Mouse (Mus musculus) liver, adult 2 months (tissue): ENCODE data around the gene Agap1. TPM values are rescaled to one million over a fixed set of nuclear protein-coding genes. Genes with fewer than 3 reads are reported as not detected.

ENCODE experiments used
- DNase-seq: peaks from one replicate; pipeline ENCODE4 v3.0.0-alpha.2; 2011; ENCODE audit warnings: low read depth, low spot score; ENCODE audit errors: extremely low read depth
- H3K27ac ChIP-seq: fragments of 200-500 bp; replicated peaks from 2 replicates; pipeline ENCODE4 v1.5.1; 2012; ENCODE audit warnings: low read depth, mild to moderate bottlenecking, control low read depth, inconsistent platforms, low read length; ENCODE audit not compliant: insufficient read depth
- H3K27me3 ChIP-seq: fragments of 200-500 bp; 2 replicates; pipeline ENCODE4 v1.6.1; 2012; ENCODE audit warnings: mild to moderate bottlenecking, moderate library complexity, low read length, inconsistent platforms; ENCODE audit not compliant: control insufficient read depth, insufficient read depth
- H3K36me3 ChIP-seq: fragments of 200-500 bp; 2 replicates; pipeline ENCODE4 v1.6.1; 2012; ENCODE audit warnings: low read length, inconsistent platforms; ENCODE audit not compliant: control insufficient read depth, insufficient read depth
- H3K4me1 ChIP-seq: fragments of 200-500 bp; 2 replicates; pipeline ENCODE4 v1.6.1; 2011; ENCODE audit warnings: low read length; ENCODE audit not compliant: control insufficient read depth, insufficient read depth
- H3K4me3 ChIP-seq: fragments of 200-500 bp; 2 replicates; pipeline ENCODE4 v1.5.1; 2011; ENCODE audit warnings: low read depth, mild to moderate bottlenecking, control low read depth, low read length, moderate library complexity; ENCODE audit not compliant: insufficient read depth
- H3K79me2 ChIP-seq: fragments of 200-500 bp; 2 replicates; pipeline ENCODE4 v1.6.1; 2012; ENCODE audit warnings: inconsistent platforms, mild to moderate bottlenecking, low read length, moderate library complexity; ENCODE audit not compliant: control insufficient read depth, insufficient read depth
- H3K9ac ChIP-seq: fragments of 200-500 bp; 2 replicates; pipeline ENCODE4 v1.6.1; 2012; ENCODE audit warnings: low read depth, mild to moderate bottlenecking, control low read depth, inconsistent platforms, low read length
- CTCF ChIP-seq: fragments of 200-500 bp; IDR thresholded peaks from 2 replicates; pipeline ENCODE4 v1.5.1; 2011; ENCODE audit warnings: low read depth, low read length, control low read depth
- POLR2A ChIP-seq: fragments of 200-500 bp; IDR thresholded peaks from 2 replicates; pipeline ENCODE4 v1.6.1; 2011; ENCODE audit warnings: low read length, control low read depth; ENCODE audit not compliant: insufficient read depth; ENCODE audit errors: extremely low read depth
- WGBS: fragments of 180-500 bp; shearing (Covaris S2); methylation state at CpG from one replicate; pipeline ENCODE4 v1.1.7; 2018; 5-methylcytosine and 5-hydroxymethylcytosine counted together
- polyA plus RNA-seq: library from polyadenylated mRNA; depleted of rRNA; stranded (reverse); fragments of >200 nt; gene quantifications from 2 replicates; pipeline ENCODE4 v1.2.3, GENCODE M21; 2012
- total RNA-seq: library from RNA; depleted of rRNA; stranded (reverse); fragments of >200 nt; gene quantifications from 2 replicates; pipeline ENCODE4 v1.2.3, GENCODE M21; 2014

Agap1 gene
- total and polyA plus RNA-seq, 2 experiments = 3.4 to 3.5 TPM

DNA sequence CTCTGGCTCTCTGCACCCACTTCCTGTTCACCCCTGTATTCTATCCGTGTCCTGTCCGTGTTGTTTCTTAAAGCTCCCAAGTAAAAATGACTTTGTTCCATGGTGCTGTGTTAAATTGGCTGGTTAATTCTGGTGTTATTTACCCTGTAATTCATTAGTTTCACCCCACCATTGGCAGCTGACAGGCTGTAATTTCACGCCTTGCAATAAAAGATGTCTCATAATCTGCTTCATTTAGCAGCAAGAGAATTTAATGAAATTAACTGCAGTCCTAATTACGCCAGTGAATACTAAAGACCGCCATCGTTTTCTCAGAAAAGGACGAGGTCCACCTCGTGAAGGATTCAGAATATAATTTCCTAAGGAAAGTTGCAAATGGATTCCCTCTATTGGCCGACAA lies 245.6 kb downstream of the Agap1 start:
- no peak overlapping the region for H3K9ac ChIP-seq
- DNase-seq = no peak
- no peak overlapping the region for H3K27ac ChIP-seq
- no peaks in the 10 kb centered on the region for H3K27me3 ChIP-seq
- H3K4me3 ChIP-seq = no peak overlapping the region
- H3K79me2 ChIP-seq = no peaks in the 10 kb centered on the region
- 93% methylated on average over 9 of the region's 9 CpGs for WGBS
- H3K36me3 ChIP-seq = no peaks in the 10 kb centered on the region
- no peak for TF ChIP-seq POLR2A
- TF ChIP-seq CTCF = no peak
- no peaks in the 10 kb centered on the region for H3K4me1 ChIP-seq

GRCm38 (mm10) chr1:89701162-89701730 lies 246.6 kb downstream of the Agap1 start:
- no peak for DNase-seq
- Histone ChIP-seq H3K36me3 (no peaks in the 10 kb centered on the region), H3K4me3 (no peak overlapping the region), H3K27ac (no peak overlapping the region), H3K27me3 (no peaks in the 10 kb centered on the region), H3K79me2 (no peaks in the 10 kb centered on the region), H3K9ac (no peak overlapping the region), H3K4me1 (no peaks in the 10 kb centered on the region)
- 93% methylated on average over 5 of the region's 5 CpGs for WGBS
- TF ChIP-seq POLR2A (no peak), CTCF (no peak)

- TF ChIP-seq POLR2A = no peak
- no peak for TF ChIP-seq CTCF
- 60% methylated on average over 13 of the region's 13 CpGs for WGBS
Observed at GRCm38 (mm10) chr1:89703294-89703693, 248.7 kb downstream of the Agap1 start.

GRCm38 (mm10) chr1:89705670-89706069 lies 251.1 kb downstream of the Agap1 start:
- Histone ChIP-seq H3K4me1 (peaks cover 2% of the 10 kb centered on the region), H3K36me3 (no peaks in the 10 kb centered on the region), H3K27me3 (no peaks in the 10 kb centered on the region), H3K27ac (no peak overlapping the region), H3K9ac (no peak overlapping the region), H3K4me3 (no peak overlapping the region), H3K79me2 (no peaks in the 10 kb centered on the region)
- no peak for TF ChIP-seq POLR2A
- no peak for TF ChIP-seq CTCF
- WGBS = 78% methylated on average over 6 of the region's 6 CpGs
- DNase-seq = no peak

More at GRCm38 (mm10) chr1:89703294-89703693, 248.7 kb downstream of the Agap1 start:
- no peaks in the 10 kb centered on the region for H3K4me1 ChIP-seq
- no peak overlapping the region for H3K9ac ChIP-seq
- no peak overlapping the region for H3K27ac ChIP-seq
- H3K27me3 ChIP-seq = no peaks in the 10 kb centered on the region
- no peak for DNase-seq
- H3K4me3 ChIP-seq = no peak overlapping the region
- no peaks in the 10 kb centered on the region for H3K79me2 ChIP-seq
- no peaks in the 10 kb centered on the region for H3K36me3 ChIP-seq

DNA sequence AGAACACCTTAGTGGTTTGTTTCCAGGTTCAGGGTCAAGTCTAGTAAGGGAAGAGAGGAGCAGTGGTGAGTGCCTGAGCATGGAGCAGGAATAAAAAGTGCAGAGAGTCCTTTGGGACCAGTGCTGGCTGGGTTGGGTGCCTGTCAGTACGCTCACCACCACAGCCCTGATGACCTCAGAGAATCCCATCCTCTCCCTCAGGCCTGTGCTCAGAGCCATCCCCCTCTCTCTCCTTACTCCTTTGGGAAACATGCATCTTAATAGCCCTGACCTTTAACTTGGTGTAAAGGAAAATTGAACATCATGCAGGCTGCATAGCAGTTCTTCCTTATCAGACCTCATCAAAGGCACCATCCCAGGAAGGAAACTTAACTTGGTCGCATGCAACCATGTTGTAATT lies 252.3 kb downstream of the Agap1 start:
- WGBS = 93% methylated on average over 2 of the region's 2 CpGs
- H3K4me3 ChIP-seq = no peak overlapping the region
- H3K27ac ChIP-seq = no peak overlapping the region
- no peaks in the 10 kb centered on the region for H3K27me3 ChIP-seq
- no peaks in the 10 kb centered on the region for H3K79me2 ChIP-seq
- no peak overlapping the region for H3K9ac ChIP-seq
- H3K4me1 ChIP-seq = peaks cover 2% of the 10 kb centered on the region
- TF ChIP-seq CTCF (no peak), POLR2A (no peak)
- no peak for DNase-seq
- no peaks in the 10 kb centered on the region for H3K36me3 ChIP-seq

DNA sequence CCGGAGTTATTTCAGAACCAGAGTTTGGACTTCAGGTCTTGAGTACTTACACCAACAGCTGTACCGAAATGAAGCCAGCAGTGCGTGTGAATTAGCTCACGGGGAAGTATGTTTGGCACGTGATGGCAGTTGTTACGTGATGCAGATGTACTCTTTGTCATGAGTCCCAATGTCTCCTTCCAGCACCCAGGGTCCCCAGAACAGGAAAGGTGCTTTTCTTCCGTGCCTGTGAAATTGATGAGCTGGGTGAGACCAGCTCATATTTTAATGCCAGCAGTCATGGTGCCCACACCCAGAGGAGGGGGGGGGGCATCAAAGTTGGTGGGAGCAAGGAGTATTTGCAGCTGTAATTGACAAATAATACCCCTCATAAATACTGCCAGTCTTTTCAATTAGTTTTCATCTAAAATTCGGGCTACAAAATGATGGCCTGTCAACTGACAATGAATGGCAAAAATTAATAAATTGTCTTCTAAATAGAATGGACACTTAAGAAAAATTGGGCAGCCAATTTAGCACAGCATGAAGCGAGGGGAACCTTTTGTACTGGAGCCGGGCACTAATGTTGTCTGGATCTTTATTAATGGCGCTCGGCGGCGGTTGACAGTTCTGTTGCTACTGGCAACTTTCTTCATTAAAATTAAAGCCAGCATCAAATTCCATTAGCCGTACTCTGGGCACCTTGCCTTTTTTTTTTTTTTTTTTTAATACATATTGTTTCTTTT lies 253.3 kb downstream of the Agap1 start:
- Histone ChIP-seq H3K4me1 (peaks cover 2% of the 10 kb centered on the region), H3K27ac (no peak overlapping the region), H3K36me3 (no peaks in the 10 kb centered on the region), H3K27me3 (no peaks in the 10 kb centered on the region), H3K79me2 (no peaks in the 10 kb centered on the region), H3K4me3 (no peak overlapping the region), H3K9ac (no peak overlapping the region)
- no peak for TF ChIP-seq POLR2A
- no peak for DNase-seq
- WGBS = 93% methylated on average over 15 of the region's 15 CpGs
